ENCODE assay signal across 13 mouse cellular contexts in the genomic region with DNA sequence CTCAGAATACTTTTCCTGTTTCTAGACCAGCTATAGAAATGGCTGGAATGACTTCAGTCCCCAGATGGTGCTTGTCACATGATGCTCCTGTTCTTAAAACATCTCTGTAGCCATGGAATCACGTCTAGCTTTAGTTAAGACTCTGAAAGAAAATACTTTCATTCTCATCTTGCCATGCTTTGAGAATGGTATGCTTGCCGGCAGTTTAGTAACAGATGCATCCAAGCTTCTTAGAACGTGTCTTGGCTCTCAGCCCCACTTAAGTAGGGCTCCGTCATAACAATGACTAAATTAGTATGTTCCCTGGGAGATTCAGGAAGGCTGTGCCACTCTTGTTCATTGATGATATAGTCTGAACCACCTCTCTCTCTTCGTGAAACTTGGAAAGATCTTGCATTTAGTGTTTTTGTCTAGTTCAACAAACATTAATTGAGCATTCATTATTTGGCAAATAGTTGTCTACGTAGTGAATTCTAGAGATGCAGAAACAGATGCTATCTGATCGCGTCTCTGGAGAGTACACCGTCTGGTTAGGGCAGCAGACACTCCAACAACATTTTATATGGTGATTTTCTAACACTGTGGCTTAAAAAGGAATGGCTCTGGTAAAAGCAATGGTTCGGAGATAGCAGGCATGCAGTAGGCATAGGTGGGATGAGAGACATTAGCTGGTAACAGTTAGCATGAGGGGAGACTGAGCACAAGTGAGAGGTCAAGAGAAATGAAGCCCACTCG.
DNase-seq lines count a peak whose midpoint lies in the region; ATAC-seq and TF ChIP-seq lines count a peak whose summit lies in the region.
"Had no signal": no experiment of that assay in that cellular context is flagged by ENCODE, and none has a peak within 500 bp of the region (broad histone marks: within the 10 kb centered on the region; RNA-seq: fewer than 3 reads in every experiment).

No protein-coding gene starts in this region.

- no peak for DNase-seq in hindbrain, embryonic 11.5 days (ENCODE audit: low spot score)
- DNase-seq in layer of hippocampus, adult 18-20 months (ENCODE audit: low spot score in 2 of 2): peak; percentile 54 to 79
- DNase-seq in left cerebral cortex, postnatal 36 days (ENCODE audit: low spot score in 2 of 2): peak; percentile 55 to 60
- no peak for DNase-seq in ovary, postnatal 14 days (ENCODE audit: low spot score)
- DNase-seq: kidney, adult 2 months; thymus, adult 18-20 months had no signal

- no peak overlapping the region for H3K4me3 ChIP-seq in hindbrain, embryonic 16.5 days (ENCODE audit: low read length)
- no peak overlapping the region for H3K4me3 ChIP-seq in hindbrain, embryonic 11.5 days (ENCODE audit: low read depth, low read length)
- no peak overlapping the region for H3K4me3 ChIP-seq in cortical plate, adult 2 months (ENCODE audit: insufficient read depth, low read length)
- H3K4me3 ChIP-seq in liver, embryonic 12.5 days: no peak overlapping the region
- no peak overlapping the region for H3K4me3 ChIP-seq in kidney, embryonic 16.5 days (ENCODE audit: low read length)
- H3K4me3 ChIP-seq: heart, embryonic 15.5 days had no signal

- H3K9me3 ChIP-seq in hindbrain, embryonic 16.5 days (ENCODE audit: control insufficient read depth, low read length): no peaks in the 10 kb centered on the region
- no peaks in the 10 kb centered on the region for H3K9me3 ChIP-seq in hindbrain, embryonic 11.5 days (ENCODE audit: control insufficient read depth, low read length)
- H3K9me3 ChIP-seq in liver, embryonic 12.5 days (replicated peaks): no peaks in the 10 kb centered on the region
- H3K9me3 ChIP-seq in kidney, embryonic 16.5 days (ENCODE audit: low read length): peaks cover 6% of the 10 kb centered on the region; the same call in 1 of the 2 replicates
- H3K9me3 ChIP-seq: heart, embryonic 15.5 days had no signal

- ATAC-seq in hindbrain, embryonic 16.5 days: peak; percentile 65; the same call in 1 of the 2 replicates
- ATAC-seq in hindbrain, embryonic 11.5 days (ENCODE audit: low FRiP score): no peak
- ATAC-seq in liver, embryonic 12.5 days: no peak
- no peak for ATAC-seq in kidney, embryonic 16.5 days (ENCODE audit: low FRiP score, low TSS enrichment)

- H3K27me3 ChIP-seq in hindbrain, embryonic 16.5 days (replicated peaks; ENCODE audit: control insufficient read depth, insufficient read depth, low read length): no peaks in the 10 kb centered on the region
- no peaks in the 10 kb centered on the region for H3K27me3 ChIP-seq in hindbrain, embryonic 11.5 days (ENCODE audit: control insufficient read depth, insufficient read depth, low read length)
- H3K27me3 ChIP-seq in liver, embryonic 12.5 days (replicated peaks): no peaks in the 10 kb centered on the region
- no peaks in the 10 kb centered on the region for H3K27me3 ChIP-seq in kidney, embryonic 16.5 days (ENCODE audit: insufficient read depth, low read length)
- H3K27me3 ChIP-seq: CH12.LX; heart, embryonic 15.5 days had no signal

- WGBS in hindbrain, embryonic 16.5 days: 58% methylated on average over 11 of the region's 11 CpGs
- 88% methylated on average over 11 of the region's 11 CpGs for WGBS in hindbrain, embryonic 11.5 days
- 81% methylated on average over 11 of the region's 11 CpGs for WGBS in liver, embryonic 12.5 days (ENCODE audit: insufficient replicate concordance)
- WGBS in kidney, embryonic 16.5 days: 84% methylated on average over 11 of the region's 11 CpGs

- H3K9ac ChIP-seq in hindbrain, embryonic 16.5 days (ENCODE audit: low read depth, low read length): no peak overlapping the region
- no peak overlapping the region for H3K9ac ChIP-seq in hindbrain, embryonic 11.5 days (ENCODE audit: low read depth, low read length)
- no peak overlapping the region for H3K9ac ChIP-seq in liver, embryonic 12.5 days
- H3K9ac ChIP-seq in kidney, embryonic 16.5 days (replicated peaks; ENCODE audit: low read length): no peak overlapping the region
- H3K9ac ChIP-seq: heart, embryonic 15.5 days had no signal

- H3K36me3 ChIP-seq in hindbrain, embryonic 16.5 days (ENCODE audit: control insufficient read depth, insufficient read depth, low read length): no peaks in the 10 kb centered on the region
- H3K36me3 ChIP-seq in hindbrain, embryonic 11.5 days (ENCODE audit: control insufficient read depth, insufficient read depth, low read length): no peaks in the 10 kb centered on the region
- H3K36me3 ChIP-seq in liver, embryonic 12.5 days: peaks cover 13% of the 10 kb centered on the region; the same call in 1 of the 2 replicates
- H3K36me3 ChIP-seq in kidney, embryonic 16.5 days (ENCODE audit: insufficient read depth, low read length): 0 out of 2 replicates have a peak, but pooled peaks cover 10% of the 10 kb centered on the region

- no peak for TF ChIP-seq POLR2A in cortical plate, adult 2 months (IDR thresholded peaks at IDR 0.05; ENCODE audit: extremely low read depth, insufficient read depth, low read length)

- TF ChIP-seq CTCF in cortical plate, adult 2 months (IDR thresholded peaks at IDR 0.05; ENCODE audit: extremely low read depth, insufficient read depth, low read length): no peak

- intact Hi-C loops in left cerebral cortex, postnatal 36 days (cut with DNase I): loop anchor here (10.0 kb wide), 2 partner anchors 163 to 207 kb away; a partner anchor contains a TSS

- H3K4me2 ChIP-seq in hindbrain, embryonic 16.5 days (ENCODE audit: low read length): no peak overlapping the region
- H3K4me2 ChIP-seq in hindbrain, embryonic 11.5 days (replicated peaks; ENCODE audit: low read depth, low read length): no peak overlapping the region
- no peak overlapping the region for H3K4me2 ChIP-seq in liver, embryonic 12.5 days
- no peak overlapping the region for H3K4me2 ChIP-seq in kidney, embryonic 16.5 days (replicated peaks; ENCODE audit: low read depth, low read length)
- H3K4me2 ChIP-seq: heart, embryonic 15.5 days had no signal

- H3K4me1 ChIP-seq in hindbrain, embryonic 16.5 days (ENCODE audit: control insufficient read depth, insufficient read depth, low read depth, low read length): no peaks in the 10 kb centered on the region
- H3K4me1 ChIP-seq in hindbrain, embryonic 11.5 days (replicated peaks; ENCODE audit: control insufficient read depth, insufficient read depth, low read length): no peaks in the 10 kb centered on the region
- peaks cover 5% of the 10 kb centered on the region for H3K4me1 ChIP-seq in cortical plate, adult 2 months (ENCODE audit: control insufficient read depth, insufficient read depth, low read length)
- no peaks in the 10 kb centered on the region for H3K4me1 ChIP-seq in liver, embryonic 12.5 days
- no peaks in the 10 kb centered on the region for H3K4me1 ChIP-seq in kidney, embryonic 16.5 days (ENCODE audit: insufficient read depth, low read length)

- no peak overlapping the region for H3K27ac ChIP-seq in hindbrain, embryonic 16.5 days (ENCODE audit: low read depth, low read length)
- no peak overlapping the region for H3K27ac ChIP-seq in hindbrain, embryonic 11.5 days (ENCODE audit: low read depth, low read length)
- H3K27ac ChIP-seq in cortical plate, adult 2 months (ENCODE audit: insufficient read depth, low read length): 0 out of 2 replicates have a peak overlapping the region, but pooled peaks have one; percentile 16
- no peak overlapping the region for H3K27ac ChIP-seq in liver, embryonic 12.5 days
- no peak overlapping the region for H3K27ac ChIP-seq in kidney, embryonic 16.5 days (ENCODE audit: low read length)
- H3K27ac ChIP-seq: heart, embryonic 15.5 days; macrophage had no signal

Comparison
In these comparisons a context has a peak if more than half of its experiments do, and no peak if none do; other contexts are left out.
1. DNase-seq: peak in layer of hippocampus, adult 18-20 months (2 of 2) and left cerebral cortex, postnatal 36 days (2 of 2); none in hindbrain, embryonic 11.5 days (single experiment) and ovary, postnatal 14 days (single experiment).